Mouse (Mus musculus): Measurements from ENCODE around the gene Cpox. TPM values are rescaled to one million over a fixed set of nuclear protein-coding genes. Genes with fewer than 3 reads are reported as not detected.

The Cpox gene
- polyA plus RNA-seq, 1 experiment from 2014 or later = 8.5 TPM

DNA sequence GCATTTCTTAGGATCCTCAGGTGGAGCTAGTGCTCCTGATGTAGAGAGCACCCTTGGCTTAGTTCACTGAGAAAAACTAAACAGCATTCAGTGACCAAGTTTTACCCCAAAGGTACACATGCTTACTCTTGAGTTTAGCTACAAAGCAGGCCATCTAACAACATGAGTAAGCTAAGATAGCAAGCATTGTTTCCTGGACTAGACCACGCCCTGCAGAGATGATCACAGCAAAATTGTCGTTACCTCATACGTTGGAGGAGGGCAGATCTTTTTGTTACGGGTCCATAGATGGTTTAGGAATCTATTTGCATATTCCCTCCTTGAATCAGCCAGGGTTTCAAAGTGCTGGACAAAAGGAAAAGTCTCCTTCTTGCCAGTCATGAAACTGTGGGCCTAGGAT lies 32.6 kb upstream of the Cpox start:
- no peak for ATAC-seq
- Histone ChIP-seq H3K9me3 (ENCODE audit: control insufficient read depth, low read length) (no peaks in the 10 kb centered on the region), H3K4me3 (replicated peaks; ENCODE audit: low read length) (no peak overlapping the region), H3K27me3 (replicated peaks; ENCODE audit: control insufficient read depth, insufficient read depth, low read length) (no peaks in the 10 kb centered on the region), H3K4me1 (replicated peaks; ENCODE audit: control insufficient read depth, insufficient read depth, low read length) (no peaks in the 10 kb centered on the region), H3K9ac (replicated peaks; ENCODE audit: low read depth, low read length) (no peak overlapping the region), H3K36me3 (ENCODE audit: control insufficient read depth, insufficient read depth) (no peaks in the 10 kb centered on the region), H3K4me2 (ENCODE audit: low read length) (no peak overlapping the region), H3K27ac (ENCODE audit: low read length) (no peak overlapping the region)
- WGBS = 84% methylated on average over 4 of the region's 4 CpGs

DNA sequence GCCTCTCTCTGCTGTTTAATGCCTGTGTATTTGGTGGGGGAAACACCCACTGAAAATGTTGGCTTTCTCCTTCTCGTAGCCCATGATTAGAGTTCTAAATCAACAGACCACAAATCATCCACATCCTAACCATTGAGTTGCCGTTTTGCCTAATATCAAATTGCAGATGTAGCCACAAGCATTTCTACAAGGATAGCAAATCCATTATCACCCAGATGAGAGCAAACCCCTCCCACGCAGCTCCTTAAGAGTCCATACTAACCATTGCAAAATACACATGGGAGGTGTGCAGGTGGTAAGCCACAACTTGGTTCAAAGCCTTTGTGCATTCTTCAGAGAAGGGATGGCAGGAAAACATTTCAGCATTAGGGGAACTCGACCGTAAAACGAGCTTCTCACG lies 32.1 kb upstream of the Cpox start:
- no peak for ATAC-seq
- WGBS = 76% methylated on average over 7 of the region's 7 CpGs
- H3K9me3 ChIP-seq (ENCODE audit: control insufficient read depth, low read length) = no peaks in the 10 kb centered on the region
- no peak overlapping the region for H3K4me3 ChIP-seq (replicated peaks; ENCODE audit: low read length)
- H3K27me3 ChIP-seq (replicated peaks; ENCODE audit: control insufficient read depth, insufficient read depth, low read length) = no peaks in the 10 kb centered on the region
- H3K36me3 ChIP-seq (ENCODE audit: control insufficient read depth, insufficient read depth) = no peaks in the 10 kb centered on the region
- H3K4me1 ChIP-seq (replicated peaks; ENCODE audit: control insufficient read depth, insufficient read depth, low read length) = no peaks in the 10 kb centered on the region
- H3K4me2 ChIP-seq (ENCODE audit: low read length) = no peak overlapping the region
- H3K27ac ChIP-seq (ENCODE audit: low read length) = no peak overlapping the region
- no peak overlapping the region for H3K9ac ChIP-seq (replicated peaks; ENCODE audit: low read depth, low read length)

DNA sequence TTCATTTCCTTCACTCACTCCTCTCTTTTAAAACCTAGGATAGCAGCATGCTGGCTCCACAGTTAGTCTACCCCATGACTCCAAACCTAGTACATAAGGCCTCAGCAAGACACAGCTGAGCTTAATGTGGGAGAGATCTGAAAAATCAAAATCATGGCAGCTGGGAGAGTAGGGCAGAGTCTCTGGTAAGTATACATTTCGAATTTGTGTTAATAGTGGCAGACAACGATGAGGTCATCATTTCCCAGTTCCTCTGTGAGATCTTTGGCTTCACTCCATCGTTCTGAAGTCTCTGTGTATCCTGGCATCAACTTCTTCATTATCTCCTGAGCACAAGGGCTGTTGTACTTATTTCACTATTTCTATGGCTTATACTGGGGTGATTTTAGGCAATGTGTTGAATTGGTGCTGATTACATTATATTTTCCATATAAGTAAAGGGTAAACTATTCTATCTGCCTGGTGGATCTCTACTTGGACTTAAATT lies 31.4 kb upstream of the Cpox start, which contains the start of gene E330017A01Rik:
Gene E330017A01Rik, minus strand, starts transcription at position 51 of the 487 bp plus-strand sequence.
- H3K27ac ChIP-seq (ENCODE audit: low read length) = no peak within 1 kb of the TSS

DNA sequence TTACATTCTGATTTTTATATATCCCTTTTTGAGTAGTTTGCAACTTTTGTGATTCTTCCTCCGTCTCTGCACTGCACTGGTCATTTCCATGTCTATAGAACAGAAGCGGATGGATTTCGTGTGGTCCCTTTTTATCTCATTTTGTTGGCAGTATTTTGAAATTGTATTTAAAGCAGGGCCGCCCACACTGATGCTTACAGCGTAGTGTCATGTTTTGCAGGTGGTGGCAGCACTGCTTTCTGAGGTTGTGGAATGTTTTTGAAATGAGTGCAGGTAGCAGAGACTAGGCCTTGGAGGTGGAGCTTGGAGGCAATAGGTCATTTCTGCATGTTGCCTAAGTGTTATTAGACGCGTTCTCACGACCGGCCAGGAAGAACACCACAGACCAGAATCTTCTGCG lies 20.1 kb upstream of the Cpox start:
- Histone ChIP-seq H3K36me3 (ENCODE audit: control insufficient read depth, insufficient read depth) (no peaks in the 10 kb centered on the region), H3K9me3 (ENCODE audit: control insufficient read depth, low read length) (no peaks in the 10 kb centered on the region), H3K9ac (replicated peaks; ENCODE audit: low read depth, low read length) (no peak overlapping the region), H3K4me1 (replicated peaks; ENCODE audit: control insufficient read depth, insufficient read depth, low read length) (no peaks in the 10 kb centered on the region), H3K27me3 (replicated peaks; ENCODE audit: control insufficient read depth, insufficient read depth, low read length) (no peaks in the 10 kb centered on the region), H3K4me3 (replicated peaks; ENCODE audit: low read length) (no peak overlapping the region), H3K4me2 (ENCODE audit: low read length) (no peak overlapping the region), H3K27ac (ENCODE audit: low read length) (no peak overlapping the region)
- ATAC-seq = no peak
- WGBS = 92% methylated on average over 10 of the region's 10 CpGs

More for the DNA sequence above, 31.4 kb upstream of the Cpox start, which contains the start of gene E330017A01Rik:
- H3K4me3 ChIP-seq (replicated peaks; ENCODE audit: low read length) = no peak within 1 kb of the TSS
- no peaks in the 10 kb centered on the region for H3K27me3 ChIP-seq (replicated peaks; ENCODE audit: control insufficient read depth, insufficient read depth, low read length)
- no peaks in the 10 kb centered on the region for H3K36me3 ChIP-seq (ENCODE audit: control insufficient read depth, insufficient read depth)
- H3K4me1 ChIP-seq (replicated peaks; ENCODE audit: control insufficient read depth, insufficient read depth, low read length) = no peaks in the 10 kb centered on the region
- 71% methylated on average over 3 of the region's 3 CpGs for WGBS
- no peak within 1 kb of the TSS for H3K9ac ChIP-seq (replicated peaks; ENCODE audit: low read depth, low read length)
- H3K9me3 ChIP-seq (ENCODE audit: control insufficient read depth, low read length) = no peaks in the 10 kb centered on the region
- no peak for ATAC-seq
- H3K4me2 ChIP-seq (ENCODE audit: low read length) = no peak within 1 kb of the TSS

DNA sequence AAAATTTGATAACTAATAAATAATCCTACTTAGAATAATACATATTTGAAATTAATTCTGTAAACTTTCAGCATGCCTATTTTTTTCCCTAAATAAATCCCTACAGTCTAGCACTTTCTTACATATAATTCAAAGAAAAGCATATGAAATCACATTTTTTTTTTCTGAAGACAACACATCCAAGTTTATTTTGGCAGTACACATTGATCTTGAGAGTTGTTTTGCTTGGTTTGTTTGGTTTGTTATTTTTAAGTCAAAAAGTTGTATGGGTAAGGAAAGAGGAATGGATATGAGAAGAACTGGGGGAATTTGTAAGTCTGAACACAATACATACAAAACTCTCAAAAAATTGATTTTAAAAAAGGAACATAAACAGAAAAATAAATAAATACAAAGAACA lies 14.3 kb upstream of the Cpox start:
- no peak overlapping the region for H3K4me3 ChIP-seq (replicated peaks; ENCODE audit: low read length)
- H3K9ac ChIP-seq (replicated peaks; ENCODE audit: low read depth, low read length) = no peak overlapping the region
- ATAC-seq = no peak
- H3K9me3 ChIP-seq (ENCODE audit: control insufficient read depth, low read length) = no peaks in the 10 kb centered on the region
- no peaks in the 10 kb centered on the region for H3K27me3 ChIP-seq (replicated peaks; ENCODE audit: control insufficient read depth, insufficient read depth, low read length)
- no peaks in the 10 kb centered on the region for H3K36me3 ChIP-seq (ENCODE audit: control insufficient read depth, insufficient read depth)
- H3K4me2 ChIP-seq (ENCODE audit: low read length) = no peak overlapping the region
- H3K27ac ChIP-seq (ENCODE audit: low read length) = no peak overlapping the region
- no peaks in the 10 kb centered on the region for H3K4me1 ChIP-seq (replicated peaks; ENCODE audit: control insufficient read depth, insufficient read depth, low read length)

DNA sequence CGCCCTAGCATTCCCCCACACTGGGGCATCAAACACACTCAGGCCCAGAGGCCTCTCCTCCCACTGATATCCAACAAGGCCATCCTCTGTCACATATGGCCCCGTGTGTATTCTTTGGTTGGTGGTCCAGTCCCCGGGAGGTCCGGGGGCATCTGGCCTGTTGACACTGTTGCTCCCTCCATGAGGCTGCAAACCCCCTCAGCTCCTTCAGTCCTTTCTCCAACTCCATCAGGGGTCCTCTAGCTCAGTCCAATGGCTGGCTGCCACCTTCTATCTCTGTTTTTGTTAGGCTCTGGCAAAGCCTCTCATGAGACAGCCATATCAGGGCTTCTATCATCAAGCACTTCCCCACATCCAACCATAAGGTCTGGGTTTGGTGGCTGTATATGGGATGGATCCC lies 13.6 kb upstream of the Cpox start:
- no peak overlapping the region for H3K4me3 ChIP-seq (replicated peaks; ENCODE audit: low read length)
- H3K4me1 ChIP-seq (replicated peaks; ENCODE audit: control insufficient read depth, insufficient read depth, low read length) = no peaks in the 10 kb centered on the region
- no peaks in the 10 kb centered on the region for H3K9me3 ChIP-seq (ENCODE audit: control insufficient read depth, low read length)
- H3K27ac ChIP-seq (ENCODE audit: low read length) = no peak overlapping the region
- H3K27me3 ChIP-seq (replicated peaks; ENCODE audit: control insufficient read depth, insufficient read depth, low read length) = no peaks in the 10 kb centered on the region
- H3K36me3 ChIP-seq (ENCODE audit: control insufficient read depth, insufficient read depth) = no peaks in the 10 kb centered on the region
- WGBS = 88% methylated on average over 4 of the region's 4 CpGs
- ATAC-seq = no peak
- H3K9ac ChIP-seq (replicated peaks; ENCODE audit: low read depth, low read length) = no peak overlapping the region
- H3K4me2 ChIP-seq (ENCODE audit: low read length) = no peak overlapping the region

DNA sequence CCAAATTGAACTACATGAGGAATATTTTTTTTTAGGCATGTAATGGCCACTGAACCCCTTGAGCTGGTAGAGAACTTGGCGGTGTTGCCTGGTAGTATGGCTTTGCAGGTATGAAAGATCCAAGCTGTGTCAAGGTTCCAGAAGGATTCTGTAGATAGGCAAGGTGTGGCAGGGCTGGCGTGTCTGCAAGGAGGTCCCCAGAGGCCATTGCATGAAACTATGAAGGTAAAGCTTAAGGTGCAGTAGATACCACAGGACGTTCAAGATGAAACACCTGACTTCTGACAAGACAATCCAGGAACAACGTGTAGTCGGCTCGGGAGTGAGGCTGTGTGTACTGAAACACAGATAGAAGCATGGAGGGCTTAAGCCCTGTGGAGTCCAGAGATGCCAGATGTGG lies 11.4 kb upstream of the Cpox start:
- Histone ChIP-seq H3K4me3 (replicated peaks; ENCODE audit: low read length) (no peak overlapping the region), H3K9ac (replicated peaks; ENCODE audit: low read depth, low read length) (no peak overlapping the region), H3K27me3 (replicated peaks; ENCODE audit: control insufficient read depth, insufficient read depth, low read length) (no peaks in the 10 kb centered on the region), H3K4me2 (ENCODE audit: low read length) (no peak overlapping the region), H3K27ac (ENCODE audit: low read length) (no peak overlapping the region), H3K36me3 (ENCODE audit: control insufficient read depth, insufficient read depth) (no peaks in the 10 kb centered on the region), H3K4me1 (replicated peaks; ENCODE audit: control insufficient read depth, insufficient read depth, low read length) (no peaks in the 10 kb centered on the region), H3K9me3 (ENCODE audit: control insufficient read depth, low read length) (no peaks in the 10 kb centered on the region)
- WGBS = 92% methylated on average over 6 of the region's 6 CpGs
- ATAC-seq = no peak

DNA sequence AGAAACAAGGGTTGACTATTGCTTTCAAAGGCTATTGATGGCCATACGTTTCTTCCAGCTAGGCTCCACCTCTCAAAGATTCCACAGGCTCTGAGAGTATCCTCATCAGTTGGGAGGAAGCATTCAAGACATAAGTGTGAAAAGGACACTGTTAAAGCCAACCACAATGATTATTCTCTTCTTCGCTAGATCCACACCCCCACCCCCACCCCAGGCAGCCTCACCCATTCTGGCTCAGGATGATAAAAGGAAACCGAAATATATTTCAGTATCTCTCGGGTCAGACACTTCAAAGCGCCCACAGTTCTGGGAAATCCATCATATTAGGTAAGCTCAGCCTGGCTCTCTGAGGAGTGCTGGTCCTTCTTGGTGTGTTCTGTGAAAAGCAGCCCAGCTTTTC lies 8.3 kb upstream of the Cpox start:
- no peak overlapping the region for H3K9ac ChIP-seq (replicated peaks; ENCODE audit: low read depth, low read length)
- H3K4me1 ChIP-seq (replicated peaks; ENCODE audit: control insufficient read depth, insufficient read depth, low read length) = no peaks in the 10 kb centered on the region
- no peaks in the 10 kb centered on the region for H3K27me3 ChIP-seq (replicated peaks; ENCODE audit: control insufficient read depth, insufficient read depth, low read length)
- H3K4me2 ChIP-seq (ENCODE audit: low read length) = no peak overlapping the region
- H3K36me3 ChIP-seq (ENCODE audit: control insufficient read depth, insufficient read depth) = no peaks in the 10 kb centered on the region
- no peaks in the 10 kb centered on the region for H3K9me3 ChIP-seq (ENCODE audit: control insufficient read depth, low read length)
- no peak for ATAC-seq
- no peak overlapping the region for H3K27ac ChIP-seq (ENCODE audit: low read length)
- H3K4me3 ChIP-seq (replicated peaks; ENCODE audit: low read length) = no peak overlapping the region
- WGBS = 81% methylated on average over 5 of the region's 5 CpGs

DNA sequence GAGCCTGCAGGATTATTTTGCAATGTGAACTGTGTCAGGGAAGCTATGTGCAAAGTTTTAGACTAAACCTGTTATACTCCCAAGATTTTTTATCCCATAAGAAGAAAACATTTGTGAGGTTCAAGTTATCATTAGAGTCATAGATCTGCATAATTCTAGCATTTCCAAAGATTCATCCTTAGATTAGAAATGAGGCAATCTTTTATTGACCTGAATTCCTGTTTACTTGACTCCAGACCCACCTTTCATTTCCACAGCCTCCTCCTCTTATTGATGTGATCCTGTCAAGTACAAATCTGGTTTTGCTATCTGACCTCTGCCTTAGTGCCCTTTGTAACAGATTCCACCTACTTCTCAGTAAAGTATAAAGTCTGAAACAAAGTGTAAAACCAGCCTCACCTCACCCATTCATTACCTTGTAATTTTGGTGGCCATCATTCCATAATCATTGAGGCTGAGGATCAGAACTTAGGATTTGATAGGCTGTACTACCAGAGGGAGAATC lies 7.8 kb upstream of the Cpox start:
- no peaks in the 10 kb centered on the region for H3K27me3 ChIP-seq (replicated peaks; ENCODE audit: control insufficient read depth, insufficient read depth, low read length)
- no peak overlapping the region for H3K9ac ChIP-seq (replicated peaks; ENCODE audit: low read depth, low read length)
- no peaks in the 10 kb centered on the region for H3K4me1 ChIP-seq (replicated peaks; ENCODE audit: control insufficient read depth, insufficient read depth, low read length)
- no peak overlapping the region for H3K4me3 ChIP-seq (replicated peaks; ENCODE audit: low read length)
- no peaks in the 10 kb centered on the region for H3K36me3 ChIP-seq (ENCODE audit: control insufficient read depth, insufficient read depth)
- no peaks in the 10 kb centered on the region for H3K9me3 ChIP-seq (ENCODE audit: control insufficient read depth, low read length)
- H3K4me2 ChIP-seq (ENCODE audit: low read length) = no peak overlapping the region
- ATAC-seq = no peak
- no peak overlapping the region for H3K27ac ChIP-seq (ENCODE audit: low read length)

DNA sequence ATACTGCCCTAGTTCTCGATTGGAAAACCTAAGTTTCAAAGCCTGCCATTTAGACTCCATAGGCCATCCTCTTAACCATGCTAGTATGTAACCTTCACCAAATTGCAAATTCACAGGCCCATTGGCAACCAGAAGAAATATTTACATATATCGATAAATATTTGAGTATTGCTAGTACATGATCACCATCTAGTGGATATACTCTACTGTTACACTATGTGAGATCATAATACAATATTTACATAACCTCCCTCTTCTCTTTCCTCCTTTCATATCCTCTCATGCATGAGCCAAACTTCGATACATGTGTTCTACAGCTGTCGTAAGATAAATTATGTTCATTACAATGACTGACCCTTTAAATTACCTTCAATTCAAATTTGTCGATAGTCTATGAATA lies 7.1 kb upstream of the Cpox start:
- Histone ChIP-seq H3K4me3 (replicated peaks; ENCODE audit: low read length) (no peak overlapping the region), H3K27ac (ENCODE audit: low read length) (no peak overlapping the region), H3K36me3 (ENCODE audit: control insufficient read depth, insufficient read depth) (no peaks in the 10 kb centered on the region), H3K4me2 (ENCODE audit: low read length) (no peak overlapping the region), H3K9ac (replicated peaks; ENCODE audit: low read depth, low read length) (no peak overlapping the region), H3K9me3 (ENCODE audit: control insufficient read depth, low read length) (no peaks in the 10 kb centered on the region), H3K27me3 (replicated peaks; ENCODE audit: control insufficient read depth, insufficient read depth, low read length) (no peaks in the 10 kb centered on the region), H3K4me1 (replicated peaks; ENCODE audit: control insufficient read depth, insufficient read depth, low read length) (no peaks in the 10 kb centered on the region)
- peak; percentile 40; the same call in 1 of the 2 replicates for ATAC-seq
- WGBS = 75% methylated on average over 5 of the region's 5 CpGs

All from forebrain, embryonic 16.5 days (tissue).